Mouse (Mus musculus): ENCODE data around the gene Pla2r1. TPM values are rescaled to one million over a fixed set of nuclear protein-coding genes. Genes with fewer than 3 reads are reported as not detected.
A peak's percentile ranks its signal among the peaks of the same experiment; 100 is the strongest.

The Pla2r1 gene
- polyA plus RNA-seq, 1 experiment from 2014 or later, result 0.50 TPM

DNA sequence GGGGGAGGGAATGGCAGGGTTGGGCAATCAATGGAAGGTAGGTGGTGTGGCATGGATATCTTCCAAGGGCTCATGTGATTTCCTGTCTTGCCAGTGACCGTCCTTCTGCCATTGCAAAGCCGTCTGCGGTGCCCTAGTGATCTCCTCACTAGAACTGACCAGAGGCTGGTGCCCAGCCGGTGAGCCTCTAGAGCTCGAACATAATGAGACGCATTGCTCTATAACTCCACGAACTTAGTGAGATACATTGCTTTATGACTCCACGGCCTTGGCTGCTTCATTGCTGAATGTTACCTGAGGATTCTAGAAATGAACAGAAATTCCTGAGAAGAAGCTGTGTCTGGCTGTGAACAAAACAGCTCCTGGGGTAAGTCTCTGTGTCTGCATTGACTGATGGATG is 12.8 kb downstream of the Pla2r1 start:
- no peak overlapping the region for H3K4me3 ChIP-seq
- no peaks in the 10 kb centered on the region for H3K36me3 ChIP-seq (replicated peaks)
- no peaks in the 10 kb centered on the region for H3K9me3 ChIP-seq
- H3K4me2 ChIP-seq, result no peak overlapping the region
- no peaks in the 10 kb centered on the region for H3K4me1 ChIP-seq
- no peaks in the 10 kb centered on the region for H3K27me3 ChIP-seq (replicated peaks)
- ATAC-seq (replicated peaks), result no peak
- no peak overlapping the region for H3K27ac ChIP-seq
- H3K9ac ChIP-seq, result no peak overlapping the region
- 95% methylated on average over 8 of the region's 8 CpGs for whole genome bisulfite sequencing

DNA sequence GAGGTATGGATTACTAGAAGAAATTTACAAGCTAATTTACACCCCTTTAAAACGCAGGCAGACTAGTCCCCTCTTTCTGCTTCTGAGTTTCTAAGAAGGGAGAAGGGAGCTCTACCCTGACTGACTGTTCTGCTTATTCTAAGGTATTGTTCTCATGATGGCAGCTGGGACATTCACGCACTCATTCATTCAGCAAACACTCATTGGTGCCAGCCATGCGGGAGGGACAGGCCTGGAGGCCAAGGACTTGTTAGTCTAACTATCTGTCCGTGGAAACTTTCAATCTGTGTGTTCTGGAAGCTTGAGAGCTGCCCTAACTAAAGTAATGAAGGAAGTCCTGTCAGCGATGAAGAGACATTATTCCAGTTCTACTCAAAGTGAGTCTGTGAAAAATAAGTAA is 14.4 kb downstream of the Pla2r1 start:
- no peak for ATAC-seq (replicated peaks)
- H3K9me3 ChIP-seq, result no peaks in the 10 kb centered on the region
- H3K9ac ChIP-seq, result no peak overlapping the region
- H3K4me1 ChIP-seq, result no peaks in the 10 kb centered on the region
- H3K27ac ChIP-seq, result no peak overlapping the region
- H3K36me3 ChIP-seq (replicated peaks), result no peaks in the 10 kb centered on the region
- H3K4me3 ChIP-seq, result no peak overlapping the region
- no peak overlapping the region for H3K4me2 ChIP-seq
- H3K27me3 ChIP-seq (replicated peaks), result no peaks in the 10 kb centered on the region
- WGBS, result 74% methylated on average over 5 of the region's 5 CpGs

DNA sequence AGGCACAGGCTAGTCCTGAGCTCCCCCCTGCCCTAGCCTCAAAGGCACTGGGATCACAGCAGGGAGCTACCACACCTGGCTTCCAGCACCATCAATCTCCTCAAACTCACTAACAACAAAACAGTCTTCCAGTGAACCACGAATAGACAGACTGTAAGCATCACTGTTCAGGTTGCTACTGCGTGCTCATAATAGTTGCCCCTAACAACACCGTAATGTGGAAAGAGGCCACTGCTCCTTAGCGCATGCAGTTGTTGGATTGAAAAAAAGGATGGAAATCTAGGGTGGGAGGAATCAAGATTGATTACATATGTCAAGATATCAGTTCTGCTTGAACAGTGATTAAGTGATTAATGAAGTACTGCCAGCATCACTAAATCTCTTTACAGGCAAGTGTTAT is 14.8 kb downstream of the Pla2r1 start:
- no peaks in the 10 kb centered on the region for H3K4me1 ChIP-seq
- ATAC-seq (replicated peaks), result no peak
- no peaks in the 10 kb centered on the region for H3K9me3 ChIP-seq
- no peak overlapping the region for H3K4me3 ChIP-seq
- H3K4me2 ChIP-seq, result no peak overlapping the region
- no peak overlapping the region for H3K27ac ChIP-seq
- H3K27me3 ChIP-seq (replicated peaks), result no peaks in the 10 kb centered on the region
- no peak overlapping the region for H3K9ac ChIP-seq
- no peaks in the 10 kb centered on the region for H3K36me3 ChIP-seq (replicated peaks)
- WGBS, result 75% methylated on average over 4 of the region's 4 CpGs

DNA sequence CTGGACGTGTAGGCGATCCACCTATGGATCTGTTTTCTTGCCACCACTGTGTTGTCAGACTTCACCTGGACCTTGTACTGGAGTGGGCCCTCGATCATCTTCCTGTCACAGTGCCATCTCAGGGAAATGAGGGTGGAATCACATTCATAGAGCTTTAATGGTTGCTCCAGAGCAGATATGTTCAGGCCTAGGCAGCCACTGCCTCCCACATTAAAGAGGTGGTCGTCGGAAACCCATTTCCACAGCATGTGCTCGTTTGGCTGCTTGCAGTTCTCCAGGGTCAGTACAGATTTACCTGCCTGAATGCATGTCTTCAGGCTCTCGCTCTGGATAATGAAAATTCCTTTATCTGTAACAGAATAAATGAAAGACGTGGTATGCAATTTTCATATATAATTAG is 18.4 kb downstream of the Pla2r1 start:
- no peaks in the 10 kb centered on the region for H3K36me3 ChIP-seq (replicated peaks)
- no peak overlapping the region for H3K9ac ChIP-seq
- H3K4me3 ChIP-seq, result no peak overlapping the region
- ATAC-seq (replicated peaks), result 0 out of 2 replicates have a peak, but pooled peaks have one; percentile 49
- no peaks in the 10 kb centered on the region for H3K27me3 ChIP-seq (replicated peaks)
- no peak overlapping the region for H3K4me2 ChIP-seq
- H3K27ac ChIP-seq, result peak overlapping the region; percentile 5; the same call in 1 of the 2 replicates
- no peaks in the 10 kb centered on the region for H3K4me1 ChIP-seq
- 68% methylated on average over 8 of the region's 8 CpGs for WGBS
- no peaks in the 10 kb centered on the region for H3K9me3 ChIP-seq

DNA sequence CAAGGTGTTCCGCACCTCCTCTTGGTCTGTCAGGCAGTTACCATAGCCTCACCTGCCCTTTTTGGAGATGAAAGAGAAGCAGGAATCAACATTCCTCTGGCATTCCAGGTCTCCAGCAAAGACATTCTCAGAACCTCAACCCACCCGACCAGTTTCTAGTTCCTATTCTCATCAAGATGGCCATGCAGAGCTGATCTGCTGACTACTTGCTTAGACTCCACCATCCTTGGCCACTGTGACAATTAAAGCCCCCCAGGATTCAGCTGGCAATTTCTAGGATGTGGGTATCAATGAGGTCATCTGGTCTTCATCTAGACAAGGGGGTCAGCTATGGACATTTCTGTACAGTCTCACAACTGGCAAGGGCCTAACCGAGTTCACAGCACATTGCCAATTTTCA is 20.1 kb downstream of the Pla2r1 start:
- H3K4me1 ChIP-seq, result no peaks in the 10 kb centered on the region
- H3K36me3 ChIP-seq (replicated peaks), result no peaks in the 10 kb centered on the region
- no peak overlapping the region for H3K9ac ChIP-seq
- H3K4me2 ChIP-seq, result no peak overlapping the region
- H3K27ac ChIP-seq, result no peak overlapping the region
- no peaks in the 10 kb centered on the region for H3K9me3 ChIP-seq
- no peaks in the 10 kb centered on the region for H3K27me3 ChIP-seq (replicated peaks)
- ATAC-seq (replicated peaks), result no peak
- 95% methylated on average over 3 of the region's 3 CpGs for WGBS
- H3K4me3 ChIP-seq, result no peak overlapping the region

DNA sequence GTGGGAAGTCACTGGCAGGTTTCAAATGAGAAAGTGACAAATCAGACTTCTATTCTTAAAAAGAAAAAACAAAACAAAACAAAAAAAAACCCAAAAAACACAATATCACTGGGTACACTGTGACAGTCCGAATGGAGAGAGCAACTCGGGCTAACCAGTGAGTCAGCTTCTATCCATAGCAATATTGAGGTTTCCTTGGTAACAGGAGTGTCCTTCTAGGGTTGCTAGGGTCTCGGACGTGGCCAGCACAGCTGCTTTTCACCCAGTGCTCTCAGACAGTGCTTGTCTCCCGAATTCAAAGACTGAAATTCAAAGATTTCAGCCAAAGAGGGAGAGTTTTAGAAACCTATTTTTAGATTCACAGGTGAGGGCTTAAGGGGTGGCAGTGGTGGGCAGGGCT is 20.6 kb downstream of the Pla2r1 start:
- H3K27ac ChIP-seq, result no peak overlapping the region
- H3K27me3 ChIP-seq (replicated peaks), result no peaks in the 10 kb centered on the region
- H3K9me3 ChIP-seq, result no peaks in the 10 kb centered on the region
- ATAC-seq (replicated peaks), result peak; percentile 74; the same call in 1 of the 2 replicates
- no peaks in the 10 kb centered on the region for H3K4me1 ChIP-seq
- 51% methylated on average over 5 of the region's 5 CpGs for WGBS
- no peak overlapping the region for H3K4me2 ChIP-seq
- H3K9ac ChIP-seq, result no peak overlapping the region
- no peak overlapping the region for H3K4me3 ChIP-seq
- H3K36me3 ChIP-seq (replicated peaks), result no peaks in the 10 kb centered on the region

DNA sequence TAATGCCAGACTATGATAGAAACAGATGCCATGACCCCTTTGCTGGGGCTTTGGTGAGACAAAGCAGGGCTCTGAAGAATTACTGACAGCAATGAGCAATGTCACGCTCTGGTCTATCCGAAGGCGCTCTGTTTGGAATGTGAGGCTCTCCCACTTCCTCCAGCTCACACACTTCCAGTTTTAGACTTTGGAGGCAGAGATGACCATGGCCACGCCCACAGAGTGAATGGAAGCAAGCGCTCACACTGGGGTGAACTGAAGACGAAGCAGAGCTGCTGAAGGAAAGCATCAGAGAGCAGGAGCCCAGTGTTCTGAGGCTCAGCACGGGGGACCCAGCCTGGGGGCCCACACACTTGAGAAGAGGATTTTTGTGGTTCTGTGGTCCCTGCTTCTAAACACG is 37.3 kb downstream of the Pla2r1 start:
- no peak for ATAC-seq (replicated peaks)
- Histone ChIP-seq H3K9ac (no peak overlapping the region), H3K9me3 (no peaks in the 10 kb centered on the region), H3K27me3 (replicated peaks) (no peaks in the 10 kb centered on the region), H3K27ac (no peak overlapping the region), H3K4me2 (no peak overlapping the region), H3K4me3 (no peak overlapping the region), H3K4me1 (no peaks in the 10 kb centered on the region), H3K36me3 (replicated peaks) (no peaks in the 10 kb centered on the region)
- WGBS, result 60% methylated on average over 8 of the region's 8 CpGs

DNA sequence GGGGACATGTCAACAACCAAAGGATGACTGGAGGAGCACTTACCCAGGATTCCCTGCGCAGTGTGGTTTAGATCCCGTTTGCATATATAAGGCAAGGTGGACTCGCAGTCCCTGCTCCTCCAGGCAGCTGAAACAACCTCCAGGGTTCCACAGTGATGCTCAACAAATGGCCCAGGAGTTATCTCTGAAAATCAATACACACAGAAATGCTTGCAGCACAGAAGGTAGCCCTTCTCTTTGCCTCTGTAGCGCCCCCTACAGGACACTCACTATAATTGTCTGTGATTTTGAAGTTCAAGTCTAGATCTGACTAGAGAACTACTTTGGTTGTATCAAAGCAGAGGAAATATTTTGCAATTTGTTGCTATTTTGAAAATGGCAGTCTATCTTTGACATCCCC is 38.2 kb downstream of the Pla2r1 start:
- no peaks in the 10 kb centered on the region for H3K36me3 ChIP-seq (replicated peaks)
- no peaks in the 10 kb centered on the region for H3K4me1 ChIP-seq
- H3K4me2 ChIP-seq, result no peak overlapping the region
- H3K9ac ChIP-seq, result no peak overlapping the region
- no peak overlapping the region for H3K27ac ChIP-seq
- H3K27me3 ChIP-seq (replicated peaks), result no peaks in the 10 kb centered on the region
- ATAC-seq (replicated peaks), result no peak
- no peaks in the 10 kb centered on the region for H3K9me3 ChIP-seq
- no peak overlapping the region for H3K4me3 ChIP-seq
- WGBS, result 74% methylated on average over 4 of the region's 4 CpGs

DNA sequence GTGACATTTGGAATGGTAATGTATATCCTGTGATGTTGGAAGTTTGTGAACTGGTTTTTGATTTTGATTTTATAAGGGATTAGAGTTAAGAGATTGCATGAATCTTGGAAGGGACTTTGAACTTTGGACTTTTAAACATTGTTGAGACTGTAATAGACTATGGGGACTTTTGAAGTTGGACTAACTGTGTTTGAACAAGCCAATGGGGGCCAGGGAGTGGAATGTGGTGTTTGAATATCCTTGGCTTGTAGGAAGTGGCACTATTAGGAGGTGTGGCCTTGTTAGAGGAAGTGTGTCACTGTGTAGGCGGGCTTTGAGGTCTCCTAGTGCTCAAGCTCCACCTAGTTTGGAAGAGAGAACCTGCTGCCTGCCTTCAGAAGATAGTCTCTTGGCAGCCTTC is 42.4 kb downstream of the Pla2r1 start:
- Histone ChIP-seq H3K27me3 (replicated peaks) (no peaks in the 10 kb centered on the region), H3K27ac (no peak overlapping the region), H3K4me1 (no peaks in the 10 kb centered on the region), H3K4me2 (no peak overlapping the region), H3K9me3 (no peaks in the 10 kb centered on the region), H3K36me3 (replicated peaks) (no peaks in the 10 kb centered on the region), H3K4me3 (no peak overlapping the region), H3K9ac (no peak overlapping the region)
- no peak for ATAC-seq (replicated peaks)
- 73% methylated on average over 1 of the region's 1 CpGs for WGBS

DNA sequence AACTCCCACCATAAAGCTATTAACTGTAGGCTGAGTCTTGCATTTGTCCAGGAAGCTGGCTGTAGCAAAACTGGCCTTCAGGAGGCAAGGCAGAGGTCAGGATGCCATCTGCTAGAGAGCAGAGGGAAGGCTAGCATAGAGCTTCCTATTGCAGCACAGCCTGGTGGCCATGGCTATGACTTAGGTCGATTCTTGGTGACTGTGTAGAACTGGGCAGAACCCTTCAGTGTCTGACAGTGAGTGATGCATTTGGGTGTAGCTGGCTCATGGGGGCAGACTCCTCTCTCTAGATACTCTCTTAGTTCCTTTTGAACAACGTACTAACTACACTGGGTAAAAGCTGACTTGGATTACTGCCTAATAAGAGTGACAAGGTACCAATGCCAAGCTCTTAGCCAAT is 48.0 kb downstream of the Pla2r1 start:
- no peaks in the 10 kb centered on the region for H3K36me3 ChIP-seq (replicated peaks)
- WGBS, result 67% methylated on average over 2 of the region's 2 CpGs

DNA sequence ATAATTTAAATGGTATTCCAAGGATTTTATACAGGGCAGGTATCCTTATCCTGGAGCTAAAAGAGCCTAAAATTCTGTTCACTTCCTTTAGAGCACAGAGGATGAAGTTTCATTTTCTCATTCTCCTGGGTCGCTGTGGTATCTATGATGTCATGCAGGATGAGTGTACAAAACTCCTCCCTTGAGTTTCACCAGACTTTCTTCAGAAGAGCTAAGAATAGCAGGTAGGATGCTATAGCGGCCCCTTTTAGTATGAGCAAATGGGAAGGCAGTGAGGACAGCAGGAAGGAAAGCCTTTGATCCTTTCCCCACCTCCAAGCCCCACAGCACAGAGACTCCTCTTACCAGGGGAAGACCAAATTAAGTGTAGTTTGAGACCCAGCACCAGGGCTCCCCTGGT is 48.4 kb downstream of the Pla2r1 start:
- Histone ChIP-seq H3K9me3 (no peaks in the 10 kb centered on the region), H3K4me1 (no peaks in the 10 kb centered on the region), H3K27ac (no peak overlapping the region), H3K27me3 (replicated peaks) (no peaks in the 10 kb centered on the region), H3K4me3 (no peak overlapping the region), H3K36me3 (replicated peaks) (no peaks in the 10 kb centered on the region), H3K4me2 (no peak overlapping the region), H3K9ac (no peak overlapping the region)
- no peak for ATAC-seq (replicated peaks)
- WGBS, result 80% methylated on average over 2 of the region's 2 CpGs

More for the DNA sequence above, 48.0 kb downstream of the Pla2r1 start:
- no peak overlapping the region for H3K4me3 ChIP-seq
- no peak overlapping the region for H3K4me2 ChIP-seq
- H3K9me3 ChIP-seq, result no peaks in the 10 kb centered on the region
- no peak for ATAC-seq (replicated peaks)
- H3K27ac ChIP-seq, result no peak overlapping the region
- no peak overlapping the region for H3K9ac ChIP-seq
- H3K4me1 ChIP-seq, result no peaks in the 10 kb centered on the region
- no peaks in the 10 kb centered on the region for H3K27me3 ChIP-seq (replicated peaks)

DNA sequence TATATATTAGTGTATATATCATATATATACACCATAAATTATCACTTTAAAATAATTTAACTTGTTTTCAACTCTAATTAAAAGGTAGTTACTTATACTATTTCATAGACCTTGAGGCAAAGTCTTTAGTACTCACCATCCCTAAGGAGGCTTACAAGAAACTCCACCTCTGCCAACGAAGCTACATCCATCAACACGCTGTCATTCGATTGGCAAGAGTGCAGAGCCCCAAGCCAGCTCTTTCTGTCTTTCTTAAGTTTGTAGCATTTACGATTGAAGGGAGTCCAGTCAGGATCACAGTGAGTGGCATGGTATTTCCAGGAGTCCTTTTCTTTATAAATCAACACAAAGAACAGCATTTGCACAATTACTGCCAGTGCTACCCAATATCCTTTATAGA is 49.1 kb downstream of the Pla2r1 start:
- Histone ChIP-seq H3K4me1 (no peaks in the 10 kb centered on the region), H3K36me3 (replicated peaks) (no peaks in the 10 kb centered on the region), H3K4me2 (no peak overlapping the region), H3K27me3 (replicated peaks) (no peaks in the 10 kb centered on the region), H3K9me3 (no peaks in the 10 kb centered on the region), H3K27ac (no peak overlapping the region), H3K4me3 (no peak overlapping the region), H3K9ac (no peak overlapping the region)
- WGBS, result 86% methylated on average over 4 of the region's 4 CpGs
- ATAC-seq (replicated peaks), result no peak

DNA sequence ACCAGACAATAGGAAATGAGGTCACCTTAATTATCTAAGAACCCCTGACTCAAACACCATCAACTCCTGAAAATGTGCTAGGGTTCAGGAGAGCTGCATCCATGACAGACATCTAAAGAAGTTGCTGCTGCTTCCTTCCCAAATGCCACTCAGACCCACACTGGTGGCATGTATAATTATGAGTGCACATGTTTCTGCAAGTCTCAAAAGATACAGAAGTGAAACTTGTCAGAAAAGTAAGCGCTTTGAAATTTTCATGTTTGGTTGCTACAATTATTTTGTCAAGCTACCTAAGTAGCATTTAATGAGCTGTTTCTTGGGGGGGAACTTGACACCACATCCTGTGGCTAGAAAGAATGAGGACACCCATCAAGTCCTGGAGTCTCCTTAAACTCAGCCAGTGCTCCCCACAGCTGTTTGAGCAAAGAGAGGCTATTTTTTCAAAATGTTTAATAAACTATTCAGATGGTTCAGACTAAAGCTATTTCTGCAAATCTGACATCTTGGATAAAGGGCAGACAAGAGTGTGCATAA is 52.5 kb downstream of the Pla2r1 start:
- Histone ChIP-seq H3K36me3 (replicated peaks) (no peaks in the 10 kb centered on the region), H3K9ac (no peak overlapping the region), H3K9me3 (no peaks in the 10 kb centered on the region), H3K4me1 (no peaks in the 10 kb centered on the region), H3K27ac (no peak overlapping the region), H3K4me2 (no peak overlapping the region), H3K27me3 (replicated peaks) (no peaks in the 10 kb centered on the region), H3K4me3 (no peak overlapping the region)
- ATAC-seq (replicated peaks), result no peak
- WGBS, result 96% methylated on average over 1 of the region's 1 CpGs

All from midbrain, embryonic 15.5 days (tissue).